Mouse (Mus musculus) liver, postnatal 0 days (tissue): ENCODE measurements at regions not wholly inside any gene's neighbourhood (a gene's known extent, or its start where the extent isn't known, plus 50 kb on each side); places are given as distances from the start of the nearest gene placed in this dataset.
A peak's percentile ranks its signal among the peaks of the same experiment; 100 is the strongest.
"Not testable (repeated sequence)": the region's sequence is repeated elsewhere in the genome, so short reads cannot be mapped to it uniquely, and the experiment has no call there.

ENCODE experiments used
- ATAC-seq: fragments of 200-750 bp; cut with Nextera tagmentation; 2 replicates; pipeline ENCODE4 v1.8.0; 2017; ENCODE audit warnings: mild to moderate bottlenecking, moderate library complexity
- DNase-seq: peaks from one replicate; pipeline ENCODE4 v3.0.0-alpha.2; 2016
- H3K27ac ChIP-seq: fragments of 300-500 bp; sonication (generic); 2 replicates; pipeline ENCODE4 v1.5.1; 2014; ENCODE audit warnings: antibody characterized with exemption, moderate library complexity, mild to moderate bottlenecking, low read depth
- H3K27me3 ChIP-seq: fragments of 300-500 bp; sonication (generic); 2 replicates; pipeline ENCODE4 v1.6.1; 2014; ENCODE audit warnings: low read length, control low read depth, mixed read lengths; ENCODE audit not compliant: insufficient read depth
- H3K36me3 ChIP-seq: fragments of 300-500 bp; sonication (generic); replicated peaks from 2 replicates; pipeline ENCODE4 v1.6.1; 2014; ENCODE audit warnings: mild to moderate bottlenecking, control low read depth, low read length, moderate library complexity, mixed read lengths; ENCODE audit not compliant: insufficient read depth
- H3K4me1 ChIP-seq: fragments of 300-500 bp; sonication (generic); 2 replicates; pipeline ENCODE4 v1.6.1; 2014; ENCODE audit warnings: antibody characterized with exemption, mild to moderate bottlenecking, control low read depth; ENCODE audit not compliant: insufficient read depth
- H3K4me2 ChIP-seq: fragments of 300-500 bp; sonication (generic); 2 replicates; pipeline ENCODE4 v1.6.1; 2014; ENCODE audit warnings: low read depth, mild to moderate bottlenecking, low read length, moderate library complexity, mixed read lengths
- H3K4me3 ChIP-seq: fragments of 300-500 bp; sonication (generic); 2 replicates; pipeline ENCODE4 v1.5.1; 2014; ENCODE audit warnings: low read depth, low read length
- H3K9ac ChIP-seq: fragments of 300-500 bp; sonication (generic); replicated peaks from 2 replicates; pipeline ENCODE4 v1.6.1; 2014; ENCODE audit warnings: mild to moderate bottlenecking, moderate library complexity
- H3K9me3 ChIP-seq: fragments of 300-500 bp; sonication (generic); 2 replicates; pipeline ENCODE4 v1.6.1; 2016; ENCODE audit warnings: mild to moderate bottlenecking, control low read depth, low read length, mixed read lengths
- CTCF ChIP-seq: sonication (generic); IDR thresholded peaks from 2 replicates; pipeline ENCODE4 v1.5.1; 2016; ENCODE audit warnings: antibody characterized with exemption, low read depth
- EP300 ChIP-seq: IDR thresholded peaks from 2 replicates; pipeline ENCODE4 v1.6.1; 2016; ENCODE audit warnings: antibody characterized with exemption, low read depth, mild to moderate bottlenecking
- WGBS: fragments of 180-500 bp; shearing (Covaris S2); extraction: QIAGEN DNeasy Blood & Tissue Kit; methylation state at CpG from one replicate; pipeline ENCODE4 v1.1.7; 2014; ENCODE audit not compliant: insufficient replicate concordance; 5-methylcytosine and 5-hydroxymethylcytosine counted together

DNA sequence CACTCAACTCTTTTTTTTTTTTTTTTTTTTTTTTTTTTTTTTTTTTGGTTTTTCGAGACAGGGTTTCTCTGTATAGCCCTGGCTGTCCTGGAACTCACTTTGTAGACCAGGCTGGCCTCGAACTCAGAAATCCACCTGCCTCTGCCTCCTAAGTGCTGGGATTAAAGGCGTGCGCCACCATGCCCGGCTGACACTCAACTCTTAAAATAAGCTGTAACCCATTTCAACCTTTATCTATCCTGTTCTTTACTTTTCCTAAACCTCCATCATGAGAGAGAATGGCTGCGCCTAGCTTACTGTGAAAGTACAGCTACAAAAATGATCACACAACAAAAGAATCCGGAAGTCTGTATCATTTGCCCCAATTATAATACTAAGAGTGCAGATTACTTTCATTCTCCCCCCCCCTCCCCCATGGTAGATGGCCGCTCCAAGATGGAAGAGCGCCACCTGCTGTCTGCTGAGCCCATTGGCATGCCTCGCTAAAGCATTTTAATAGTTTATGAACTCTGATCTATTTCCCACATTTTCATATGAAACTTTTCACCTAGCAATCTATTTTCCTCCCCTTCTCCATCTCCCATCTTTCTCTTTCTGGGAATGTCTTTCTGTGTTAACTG lies 89.2 kb upstream of the Enpep start:
- 49% methylated on average over 8 of the region's 10 CpGs for WGBS
- H3K4me1 ChIP-seq, H3K4me2 ChIP-seq, H3K4me3 ChIP-seq, H3K9ac ChIP-seq, H3K36me3 ChIP-seq, H3K27me3 ChIP-seq, H3K27ac ChIP-seq, H3K9me3 ChIP-seq: not testable (repeated sequence)
- peak; percentile 86 for TF ChIP-seq CTCF
- DNase-seq (peak; percentile 59), ATAC-seq (peak; percentile 55)

DNA sequence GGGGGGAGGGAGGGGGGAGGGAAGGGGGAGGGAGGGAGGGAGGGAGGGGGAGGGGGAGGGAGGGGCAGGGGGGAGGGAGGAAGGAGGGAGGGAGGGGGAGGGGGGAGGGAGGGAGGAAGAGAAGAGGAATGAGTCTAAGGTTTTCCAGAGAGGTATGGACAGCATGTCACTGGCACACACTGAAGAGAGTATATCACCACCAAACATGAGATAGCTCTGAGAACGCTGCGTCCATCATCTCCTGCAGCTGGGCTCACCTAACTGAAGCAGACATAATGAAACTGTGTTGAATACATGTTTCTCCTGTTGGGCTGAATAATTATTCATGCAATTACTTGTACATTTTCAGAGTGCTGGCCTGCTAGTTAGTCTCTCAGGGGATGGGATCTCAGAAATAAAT lies 96.2 kb upstream of the Enpep start:
- H3K27me3 ChIP-seq = no peaks in the 10 kb centered on the region
- peak overlapping the region; percentile 78 for H3K27ac ChIP-seq
- DNase-seq (no peak), ATAC-seq (peak; percentile 16)
- no peak overlapping the region for H3K4me2 ChIP-seq
- H3K9me3 ChIP-seq = no peaks in the 10 kb centered on the region
- 83% methylated on average over 2 of the region's 2 CpGs for whole genome bisulfite sequencing
- H3K4me3 ChIP-seq = no peak overlapping the region
- H3K36me3 ChIP-seq = no peaks in the 10 kb centered on the region
- TF ChIP-seq EP300 (no peak), CTCF (no peak)
- H3K9ac ChIP-seq = no peak overlapping the region
- H3K4me1 ChIP-seq = no peaks in the 10 kb centered on the region

DNA sequence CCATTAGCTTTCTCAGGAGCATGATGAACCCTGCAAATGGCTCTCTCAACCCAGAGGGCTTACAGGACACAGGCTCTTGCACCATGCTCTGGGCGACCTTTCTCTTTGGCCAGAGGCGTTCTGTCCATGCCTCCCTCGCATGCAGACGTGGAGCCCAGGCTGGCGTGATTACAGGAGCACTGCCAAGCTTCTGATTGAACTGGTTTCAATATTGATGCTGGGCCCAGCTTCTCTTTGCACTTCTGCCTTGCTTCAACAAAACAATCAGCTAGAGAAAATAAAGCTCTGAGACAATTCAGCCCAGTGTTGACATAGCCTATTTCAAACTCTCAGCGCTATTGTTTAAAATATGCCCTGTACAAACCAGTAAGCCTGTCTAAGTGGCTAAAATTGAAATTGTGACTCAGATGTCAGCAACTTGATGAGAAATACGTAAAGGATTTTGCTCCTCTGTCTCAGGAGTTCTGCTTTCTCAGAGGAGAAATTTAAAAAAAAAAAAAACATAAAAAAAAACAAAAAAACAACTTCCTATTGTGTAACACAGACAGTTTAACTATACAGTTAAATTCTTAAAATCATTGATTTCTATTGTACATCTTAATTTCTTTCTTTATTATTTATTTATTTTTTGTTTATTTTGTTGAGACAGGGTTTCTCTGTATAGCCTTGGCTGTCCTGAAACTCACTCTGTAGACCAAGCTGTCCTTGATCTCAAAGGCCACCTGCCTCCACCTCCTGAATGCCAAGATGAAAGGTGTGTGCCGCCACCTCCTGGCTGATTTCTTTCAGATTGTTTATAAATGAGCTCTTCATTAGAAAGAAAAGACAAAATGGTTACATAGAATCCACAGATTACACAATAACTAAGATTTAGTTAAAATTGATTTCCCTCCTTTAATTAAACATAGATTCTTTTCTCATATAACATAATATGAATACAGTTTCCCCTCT lies 96.9 kb upstream of the Enpep start:
- peak overlapping the region; percentile 78 for H3K27ac ChIP-seq
- WGBS = 51% methylated on average over 8 of the region's 8 CpGs
- no peaks in the 10 kb centered on the region for H3K27me3 ChIP-seq
- ATAC-seq (peak; percentile 98), DNase-seq (peak; percentile 72)
- TF ChIP-seq EP300 (no peak), CTCF (0 out of 2 replicates have a peak, but pooled peaks have one; percentile 25)
- H3K4me1 ChIP-seq = no peaks in the 10 kb centered on the region
- H3K4me3 ChIP-seq = no peak overlapping the region
- H3K36me3 ChIP-seq = no peaks in the 10 kb centered on the region
- H3K4me2 ChIP-seq = no peak overlapping the region
- no peaks in the 10 kb centered on the region for H3K9me3 ChIP-seq
- no peak overlapping the region for H3K9ac ChIP-seq

DNA sequence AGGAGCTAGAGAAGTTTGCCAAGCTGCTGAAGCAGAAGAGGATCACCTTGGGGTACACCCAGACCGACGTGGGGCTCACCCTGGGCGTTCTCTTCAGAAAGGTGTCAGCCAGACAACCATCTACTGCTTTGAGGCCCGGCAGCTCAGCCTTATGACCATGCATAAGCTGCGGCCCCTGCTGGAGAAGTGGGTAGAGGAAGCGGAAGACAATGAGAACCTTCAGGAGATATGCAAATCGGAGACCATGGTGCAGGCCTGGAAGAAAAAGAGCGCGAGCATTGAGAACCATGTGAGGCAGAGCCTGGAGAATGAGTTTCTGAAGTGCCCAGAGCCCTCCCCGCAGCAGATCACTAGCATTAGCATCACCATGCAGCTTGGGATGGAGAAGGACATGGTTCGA lies 98.1 kb upstream of the Elovl6 start:
- Histone ChIP-seq H3K27me3 (no peaks in the 10 kb centered on the region), H3K36me3 (no peaks in the 10 kb centered on the region), H3K4me2 (no peak overlapping the region), H3K9me3 (no peaks in the 10 kb centered on the region), H3K9ac (no peak overlapping the region), H3K4me1 (no peaks in the 10 kb centered on the region), H3K4me3 (no peak overlapping the region), H3K27ac (no peak overlapping the region)
- no peak for TF ChIP-seq CTCF
- TF ChIP-seq EP300 = no peak
- WGBS = 62% methylated on average over 11 of the region's 11 CpGs
- ATAC-seq = no peak
- DNase-seq = no peak

DNA sequence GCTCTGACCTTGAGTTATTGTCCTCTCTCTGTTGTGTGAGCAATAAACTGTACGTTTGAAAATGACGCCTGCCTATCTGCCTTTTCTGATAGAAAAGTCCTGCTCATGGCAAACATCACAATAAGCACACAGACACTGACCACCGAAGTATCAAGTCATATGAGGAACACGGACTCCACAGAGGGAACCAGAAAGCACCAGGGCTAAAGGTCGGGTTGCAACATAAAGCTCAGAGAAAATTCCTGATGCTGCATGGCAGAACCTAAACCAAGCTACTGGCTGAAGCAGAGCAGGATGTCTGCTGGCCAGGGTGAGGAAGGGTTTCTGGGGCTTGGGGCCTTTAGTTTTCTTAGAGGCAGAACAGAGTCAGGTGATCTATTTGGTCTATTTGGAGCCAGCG lies 94.5 kb upstream of the Elovl6 start:
- 52% methylated on average over 6 of the region's 6 CpGs for WGBS
- Histone ChIP-seq H3K36me3 (no peaks in the 10 kb centered on the region), H3K9ac (no peak overlapping the region), H3K4me2 (no peak overlapping the region), H3K4me1 (no peaks in the 10 kb centered on the region), H3K27me3 (no peaks in the 10 kb centered on the region), H3K27ac (peak overlapping the region; percentile 7; the same call in 1 of the 2 replicates), H3K4me3 (no peak overlapping the region), H3K9me3 (no peaks in the 10 kb centered on the region)
- ATAC-seq = peak; percentile 81
- DNase-seq = peak; percentile 60
- TF ChIP-seq CTCF (no peak), EP300 (no peak)

DNA sequence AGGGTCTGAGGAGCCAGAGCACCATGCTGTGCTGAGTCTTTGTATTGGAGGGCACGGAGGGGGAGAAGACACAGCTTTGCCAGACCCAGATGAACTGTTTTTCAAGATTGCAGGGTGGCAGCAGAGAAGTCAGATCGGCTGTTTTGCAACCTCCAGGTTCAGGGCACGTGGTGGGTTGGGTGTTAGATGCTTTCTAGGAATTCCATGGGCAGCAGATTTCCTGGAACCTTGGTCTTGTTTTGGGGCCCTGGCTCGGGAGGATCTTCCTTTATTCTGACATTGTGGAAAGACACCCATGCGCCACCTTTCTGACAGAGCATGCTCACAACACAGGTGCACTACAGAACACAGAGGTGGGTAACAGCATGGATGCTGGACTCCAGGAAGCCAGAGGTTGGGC lies 89.4 kb upstream of the Elovl6 start:
- H3K4me3 ChIP-seq = no peak overlapping the region
- no peak for ATAC-seq
- WGBS = 54% methylated on average over 5 of the region's 5 CpGs
- no peak overlapping the region for H3K4me2 ChIP-seq
- no peaks in the 10 kb centered on the region for H3K9me3 ChIP-seq
- no peaks in the 10 kb centered on the region for H3K27me3 ChIP-seq
- no peaks in the 10 kb centered on the region for H3K36me3 ChIP-seq
- TF ChIP-seq EP300 = no peak
- TF ChIP-seq CTCF = no peak
- H3K4me1 ChIP-seq = peaks cover 5% of the 10 kb centered on the region; the same call in 1 of the 2 replicates
- no peak overlapping the region for H3K27ac ChIP-seq
- no peak overlapping the region for H3K9ac ChIP-seq
- DNase-seq = no peak
